In the genomic region with DNA sequence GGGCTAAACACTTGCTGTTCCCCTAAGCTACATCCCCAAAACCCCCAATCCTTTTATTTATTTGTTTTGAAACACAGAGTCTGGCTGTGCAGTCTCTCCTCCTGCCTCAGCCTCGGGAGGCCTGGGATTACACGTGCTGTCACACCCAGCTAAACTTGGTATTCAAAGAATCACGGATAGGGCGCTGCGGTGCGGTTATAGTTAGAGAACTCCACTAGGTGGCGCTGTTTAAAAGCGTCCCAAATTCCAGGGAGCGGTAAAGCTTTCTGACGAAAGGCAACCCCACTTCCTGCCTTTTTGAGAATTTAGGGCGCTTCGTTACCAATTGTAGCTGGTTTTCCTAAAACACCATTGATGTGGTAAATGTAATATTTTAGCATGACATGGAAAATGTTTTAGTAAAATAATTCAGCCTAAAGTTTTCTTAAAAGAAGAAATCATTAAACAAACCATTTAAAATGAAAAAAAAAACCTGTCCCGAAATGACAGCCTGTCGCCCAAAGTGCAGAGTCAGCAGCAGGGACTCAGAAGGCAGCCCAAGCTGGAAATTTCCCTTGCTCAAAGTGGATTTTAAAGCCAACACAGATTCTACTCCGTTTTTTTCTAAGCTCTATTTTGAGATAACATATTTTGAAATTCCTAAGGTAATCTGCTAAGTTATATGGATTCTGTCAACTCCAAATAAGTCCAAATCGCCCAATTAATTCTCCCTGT, we compare ENCODE assay signal across 8 mouse cellular contexts. TPM values are rescaled to one million over a fixed set of nuclear protein-coding genes. Genes with fewer than 3 reads are reported as not detected.
DNase-seq lines count a peak whose midpoint lies in the region; ATAC-seq and TF ChIP-seq lines count a peak whose summit lies in the region.

No protein-coding gene starts in this region.

- 14% methylated on average over 16 of the region's 16 CpGs for WGBS in hindbrain, embryonic 12.5 days
- WGBS in lung, postnatal 0 days: 8% methylated on average over 16 of the region's 16 CpGs

- TF ChIP-seq CTCF in lung, postnatal 0 days (IDR thresholded peaks at IDR 0.05): peak; percentile 84

- ATAC-seq in hindbrain, embryonic 12.5 days (ENCODE audit: low FRiP score): peak; percentile 78; the same call in 1 of the 2 replicates
- ATAC-seq in lung, postnatal 0 days: peak; percentile 73

- H3K27ac ChIP-seq in hindbrain, embryonic 12.5 days: no peak overlapping the region
- no peak overlapping the region for H3K27ac ChIP-seq in lung, postnatal 0 days (ENCODE audit: low read length)

- no peaks in the 10 kb centered on the region for H3K36me3 ChIP-seq in hindbrain, embryonic 12.5 days
- H3K36me3 ChIP-seq in lung, postnatal 0 days (ENCODE audit: insufficient read depth, low read length): no peaks in the 10 kb centered on the region

- H3K4me3 ChIP-seq in hindbrain, embryonic 12.5 days: no peak overlapping the region
- H3K4me3 ChIP-seq in lung, postnatal 0 days (ENCODE audit: low read depth, low read length): no peak overlapping the region

- no peak for TF ChIP-seq EP300 in lung, postnatal 0 days (IDR thresholded peaks at IDR 0.05)

- H3K4me2 ChIP-seq in hindbrain, embryonic 12.5 days (replicated peaks): peak overlapping the region; percentile 29; the same call in 1 of the 2 replicates
- H3K4me2 ChIP-seq in lung, postnatal 0 days (replicated peaks; ENCODE audit: low read depth, low read length): peak overlapping the region; percentile 41; the same call in 1 of the 2 replicates

- no peaks in the 10 kb centered on the region for H3K4me1 ChIP-seq in hindbrain, embryonic 12.5 days
- H3K4me1 ChIP-seq in lung, postnatal 0 days (ENCODE audit: insufficient read depth, low read depth, low read length): no peaks in the 10 kb centered on the region

- H3K27me3 ChIP-seq in hindbrain, embryonic 12.5 days: peaks cover 13% of the 10 kb centered on the region; the same call in 1 of the 2 replicates
- H3K27me3 ChIP-seq in lung, postnatal 0 days (replicated peaks; ENCODE audit: insufficient read depth, low read length): no peaks in the 10 kb centered on the region

- H3K9ac ChIP-seq in hindbrain, embryonic 12.5 days: no peak overlapping the region
- no peak overlapping the region for H3K9ac ChIP-seq in lung, postnatal 0 days (replicated peaks; ENCODE audit: low read depth)

- peak; percentile 72 for DNase-seq in MEL-GATA-1-ER (ENCODE audit: extremely low read depth, low read depth)
- peak; percentile 72 for DNase-seq in cerebellum, adult 8-10 months
- peak; percentile 51 to 93 for DNase-seq in frontal cortex, adult 2 months (ENCODE audit: extremely low spot score in 1 of 2, low spot score in 1 of 2)
- DNase-seq in layer of hippocampus, postnatal 10 days (ENCODE audit: low spot score in 2 of 2): peak; percentile 86 to 87
- DNase-seq in lung, postnatal 0 days (ENCODE audit: low spot score): peak; percentile 85
- peak; percentile 45 for DNase-seq in ovary, postnatal 10 days (ENCODE audit: low spot score)
- peak; percentile 84 for DNase-seq in thymus, postnatal 0 days (ENCODE audit: low spot score)

- no peaks in the 10 kb centered on the region for H3K9me3 ChIP-seq in hindbrain, embryonic 12.5 days (replicated peaks)
- H3K9me3 ChIP-seq in lung, postnatal 0 days (ENCODE audit: low read length): no peaks in the 10 kb centered on the region

RNA-seq across cellular contexts. Expression of a gene that starts 22.0 kb away (rescaled TPM):
- polyA plus RNA-seq in frontal cortex, adult 2 months (2012; rRNA removed): 164 and 166 TPM in 2 replicates
- polyA plus RNA-seq in hindbrain, embryonic 12.5 days (2016; fragmentation: Nextera tagmentation; extraction: Ambion mirVana): 235 and 265 TPM in 2 replicates
- total RNA-seq in layer of hippocampus, postnatal 10 days (2021): 100 to 1,000 TPM; 229 TPM
- polyA plus RNA-seq in lung, postnatal 0 days (2015; fragmentation: Nextera tagmentation; extraction: Ambion mirVana): 207 and 222 TPM in 2 replicates
- polyA plus RNA-seq in thymus, postnatal 0 days (2015; fragmentation: Nextera tagmentation; extraction: Ambion mirVana): 352 and 368 TPM in 2 replicates

RNA-seq across cellular contexts. Expression of a gene that starts 31.6 kb away (rescaled TPM):
- polyA plus RNA-seq in frontal cortex, adult 2 months (2012; rRNA removed): 11.1 and 12.3 TPM in 2 replicates
- 45.6 and 48.3 TPM in 2 replicates for polyA plus RNA-seq in hindbrain, embryonic 12.5 days (2016; fragmentation: Nextera tagmentation; extraction: Ambion mirVana)
- total RNA-seq in layer of hippocampus, postnatal 10 days (2021): 10 to 100 TPM; 17.5 to 20.1 TPM
- polyA plus RNA-seq in lung, postnatal 0 days (2015; fragmentation: Nextera tagmentation; extraction: Ambion mirVana): 25.4 and 27.9 TPM in 2 replicates
- polyA plus RNA-seq in thymus, postnatal 0 days (2015; fragmentation: Nextera tagmentation; extraction: Ambion mirVana): 28.6 and 28.9 TPM in 2 replicates

RNA-seq across cellular contexts. Expression of a gene that starts 31.9 kb away (rescaled TPM):
- polyA plus RNA-seq in frontal cortex, adult 2 months (2012; rRNA removed): 6.1 and 6.9 TPM in 2 replicates
- polyA plus RNA-seq in hindbrain, embryonic 12.5 days (2016; fragmentation: Nextera tagmentation; extraction: Ambion mirVana): 23.6 TPM in 2 replicates
- 10 to 100 TPM; 11.5 to 12.8 TPM for total RNA-seq in layer of hippocampus, postnatal 10 days (2021)
- polyA plus RNA-seq in lung, postnatal 0 days (2015; fragmentation: Nextera tagmentation; extraction: Ambion mirVana): 45.6 and 57.1 TPM in 2 replicates
- polyA plus RNA-seq in thymus, postnatal 0 days (2015; fragmentation: Nextera tagmentation; extraction: Ambion mirVana): 60.4 and 62.3 TPM in 2 replicates
